Mouse (Mus musculus) kidney, postnatal 4 days (tissue): ENCODE measurements at regions not wholly inside any gene's neighbourhood (a gene's known extent, or its start where the extent isn't known, plus 50 kb on each side); places are given as distances from the start of the nearest gene placed in this dataset.
A peak's percentile ranks its signal among the peaks of the same experiment; 100 is the strongest.

ENCODE experiments used
- DNase-seq, 2 experiments: peaks; one replicate each; pipeline ENCODE4 v3.0.0; 2021; ENCODE audit warnings: mixed read lengths in 2 of 2

DNA sequence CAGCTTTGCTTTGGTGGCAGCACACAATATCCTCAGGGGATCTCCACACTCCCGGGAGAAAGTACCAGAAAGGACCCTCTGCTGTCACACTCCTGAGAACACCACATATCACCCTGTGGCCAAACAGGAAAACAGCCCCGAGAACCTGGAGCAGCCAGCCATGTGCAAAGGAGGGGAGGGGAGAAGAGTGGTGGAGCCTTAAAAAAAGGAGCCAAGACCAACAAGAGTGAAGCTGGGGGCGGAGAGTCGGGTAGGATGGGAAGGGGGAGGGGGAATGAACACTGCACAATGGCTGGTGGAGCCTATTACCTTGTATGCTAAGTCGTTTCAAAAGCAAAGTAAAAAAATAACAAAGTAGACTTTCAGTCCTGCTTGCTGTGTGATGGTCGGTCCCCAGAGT is 408.2 kb downstream of the Cdh26 start:
- DNase-seq: peak in 1 of 2 experiments; percentile 13

DNA sequence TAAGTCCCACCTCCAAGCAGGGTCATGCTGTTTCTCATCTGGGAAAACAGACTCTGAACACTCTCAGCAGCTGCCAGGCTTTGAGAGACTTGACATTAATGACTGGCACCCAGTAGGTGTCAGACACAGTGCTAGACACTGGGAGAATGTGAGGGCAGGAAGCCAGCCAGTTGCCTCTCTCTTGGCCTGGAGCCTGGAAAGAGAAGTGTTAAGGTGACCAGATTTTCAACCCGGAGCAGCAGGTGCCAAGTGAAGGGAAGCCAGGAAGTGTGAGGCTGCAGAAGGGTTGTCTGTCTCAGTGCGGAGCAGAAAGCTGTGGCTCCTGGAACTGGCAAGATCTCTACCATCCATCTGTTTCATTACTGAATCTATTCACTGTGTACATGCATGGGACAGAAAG is 410.6 kb downstream of the Cdh26 start:
- DNase-seq: no peak

DNA sequence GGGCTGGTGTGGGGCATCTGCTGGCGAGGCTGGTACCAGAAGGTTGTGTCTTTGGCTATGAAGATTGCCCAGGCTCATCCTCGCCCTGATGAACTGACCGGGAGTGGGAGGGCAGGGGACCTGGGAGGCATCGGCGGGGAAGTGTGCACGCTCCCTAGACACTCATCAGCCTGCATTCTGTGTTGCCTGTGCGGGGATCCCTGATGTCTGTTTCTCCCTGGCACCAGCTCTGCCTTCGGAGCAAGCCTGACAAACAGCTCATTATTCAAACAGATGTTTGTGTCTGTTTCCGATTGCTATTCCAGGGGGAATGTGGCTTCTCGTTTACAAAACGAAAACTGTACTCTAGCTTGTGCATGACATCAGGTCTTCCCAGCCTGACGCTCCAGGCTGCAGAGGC is 412.3 kb downstream of the Cdh26 start:
- DNase-seq: no peak

DNA sequence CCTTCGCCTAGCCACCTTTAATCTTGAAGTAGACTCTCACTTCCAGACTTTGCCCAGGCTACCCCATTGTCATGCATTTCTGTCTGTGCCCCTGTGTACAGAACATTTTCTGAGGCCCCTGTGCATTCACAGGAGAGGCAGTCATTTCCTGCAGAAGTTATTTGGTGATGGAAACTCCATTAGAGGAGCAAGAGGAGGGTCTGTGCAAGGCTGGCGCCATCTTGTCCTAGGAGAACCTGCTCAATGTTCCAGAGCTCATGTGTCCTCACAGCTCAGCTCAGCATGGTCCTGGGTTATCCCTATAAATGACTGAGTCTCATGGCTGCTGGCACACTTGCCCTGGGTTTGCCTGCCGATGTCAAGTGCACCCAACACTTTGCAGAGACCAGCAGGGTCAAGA is 413.1 kb downstream of the Cdh26 start:
- no peak for DNase-seq

DNA sequence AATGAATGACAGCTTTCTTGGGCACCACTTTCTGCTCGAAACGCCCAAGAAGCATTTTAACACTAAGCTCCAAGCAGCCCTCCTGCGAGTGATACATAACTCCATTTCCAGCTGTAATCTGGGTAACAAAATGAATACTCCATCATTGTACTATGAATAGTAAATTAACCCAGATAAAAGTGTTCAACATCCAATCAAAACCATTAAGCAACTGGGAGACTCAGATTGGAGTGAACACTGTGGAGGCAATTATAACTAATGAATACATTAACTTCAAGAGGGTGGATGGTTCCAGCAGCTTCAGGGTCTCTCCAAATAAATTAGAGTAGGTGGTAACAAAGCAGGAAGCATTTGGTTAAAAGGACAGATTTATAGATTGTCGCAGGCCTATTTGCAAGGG is 414.2 kb downstream of the Cdh26 start:
- DNase-seq: no peak

DNA sequence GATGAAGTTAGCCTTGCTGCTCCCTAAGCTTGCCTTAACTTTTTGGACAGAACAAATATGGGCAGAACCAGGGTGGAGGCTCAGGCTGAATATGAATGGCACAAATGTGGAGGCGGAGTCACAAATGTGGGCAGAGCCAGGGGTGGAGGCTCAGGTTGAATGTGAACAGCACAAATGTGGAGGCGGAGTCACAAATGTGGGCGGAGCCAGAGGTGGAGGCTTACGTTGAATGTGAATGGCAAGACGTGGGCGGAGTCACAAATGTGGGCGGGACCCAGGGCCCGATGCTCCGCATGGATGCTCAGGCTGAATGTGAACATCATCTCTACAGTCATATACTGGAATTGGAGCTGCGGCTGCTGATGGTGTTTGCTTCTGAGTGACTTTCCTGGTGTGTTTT is 420.0 kb downstream of the Cdh26 start:
- DNase-seq: peak in 1 of 2 experiments; percentile 16

DNA sequence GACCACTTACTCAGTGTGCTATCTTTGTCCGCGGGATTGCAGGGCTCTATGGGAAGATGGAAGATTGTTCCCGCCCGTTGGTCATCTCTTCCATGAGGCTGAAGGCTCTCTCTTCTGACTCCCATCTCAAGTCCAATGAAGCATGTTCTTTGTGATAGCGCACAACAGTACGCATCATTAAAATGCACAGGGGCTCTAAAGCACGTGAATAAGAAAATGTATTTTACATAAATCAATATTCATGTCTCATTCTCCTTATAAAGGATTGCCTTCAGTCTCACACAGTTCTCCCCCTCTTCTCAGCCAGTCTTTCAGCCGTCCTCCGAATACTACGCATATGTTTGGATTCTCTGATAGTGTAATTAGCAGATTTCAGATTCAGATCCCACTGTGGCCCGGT is 420.4 kb downstream of the Cdh26 start:
- DNase-seq: no peak

DNA sequence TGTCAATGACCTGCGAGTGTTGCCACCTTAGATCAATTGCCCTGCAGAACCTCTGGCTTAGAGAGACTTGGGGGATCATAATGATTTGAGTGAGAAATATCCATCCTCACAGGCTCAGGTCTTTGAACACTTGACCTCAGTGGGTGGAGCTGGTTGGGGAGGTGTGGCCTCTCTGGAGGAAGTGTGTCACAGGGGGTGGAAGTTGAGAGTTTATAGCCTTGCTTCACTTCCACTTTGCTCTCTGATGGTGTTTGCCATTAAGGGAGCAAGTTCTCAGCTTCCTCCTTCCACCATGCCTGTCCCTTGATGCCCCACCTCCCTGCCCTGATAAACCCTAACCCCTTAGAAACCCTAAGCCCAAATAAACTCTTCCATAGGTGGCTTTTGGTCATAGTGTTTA is 423.7 kb downstream of the Cdh26 start:
- DNase-seq: no peak

DNA sequence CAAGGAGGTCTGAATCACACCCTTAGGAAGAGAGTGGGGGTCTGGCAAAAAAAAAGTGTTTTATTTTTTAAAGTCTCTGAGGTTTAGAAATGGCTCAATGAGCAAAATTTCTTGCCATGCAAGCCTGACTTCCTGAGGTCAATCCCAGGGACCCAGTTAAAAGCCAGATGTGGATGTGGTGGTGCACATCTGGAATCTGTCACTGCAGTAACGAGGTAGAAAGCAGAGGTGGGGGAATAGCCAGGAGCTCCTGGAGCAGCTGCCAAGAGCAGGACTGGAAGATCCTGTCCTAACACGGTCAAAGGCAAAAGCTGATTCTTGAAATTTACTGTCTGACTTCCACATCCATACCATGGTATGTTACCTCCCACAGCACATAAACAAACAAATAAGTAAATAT is 424.4 kb downstream of the Cdh26 start:
- DNase-seq: no peak

DNA sequence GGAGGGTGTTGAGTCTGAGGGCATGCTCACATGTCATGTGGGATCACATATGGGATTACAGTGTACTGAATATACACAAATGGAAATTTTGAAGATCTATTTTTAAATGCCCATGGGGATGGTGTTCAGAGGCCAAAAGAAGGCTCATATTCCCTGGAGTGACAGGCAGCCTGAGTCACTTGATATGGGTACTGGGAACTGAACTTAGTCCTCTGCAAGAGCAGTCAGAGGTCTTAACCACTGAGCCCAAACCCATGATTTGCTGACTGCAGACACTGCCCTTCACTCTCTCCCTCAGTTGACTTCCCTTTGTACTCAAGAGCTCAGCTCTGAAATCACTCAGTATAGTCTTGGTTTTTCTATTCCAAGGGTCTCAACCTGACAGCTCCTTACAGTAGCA is 432.3 kb downstream of the Cdh26 start:
- no peak for DNase-seq

DNA sequence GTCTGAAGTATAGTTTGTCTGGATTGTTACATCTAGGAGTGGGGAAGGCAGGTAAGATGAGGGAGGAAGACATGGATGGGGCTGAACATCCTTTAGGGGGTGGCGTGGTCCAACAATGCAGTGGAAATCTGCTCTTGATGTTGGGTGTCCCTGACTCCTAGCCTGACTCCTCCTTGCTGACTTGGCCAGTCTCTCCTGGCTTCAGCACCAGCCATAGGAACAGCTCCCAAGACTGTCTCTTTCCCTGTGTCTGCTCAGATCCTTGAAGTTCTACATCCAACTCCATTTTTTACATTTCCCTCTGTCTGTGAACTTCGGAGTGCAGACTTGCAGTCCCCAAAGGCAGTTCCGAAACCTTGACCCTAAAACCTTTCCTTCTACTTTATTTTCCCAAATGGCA is 436.8 kb downstream of the Cdh26 start:
- DNase-seq: peak; percentile 81 to 83

DNA sequence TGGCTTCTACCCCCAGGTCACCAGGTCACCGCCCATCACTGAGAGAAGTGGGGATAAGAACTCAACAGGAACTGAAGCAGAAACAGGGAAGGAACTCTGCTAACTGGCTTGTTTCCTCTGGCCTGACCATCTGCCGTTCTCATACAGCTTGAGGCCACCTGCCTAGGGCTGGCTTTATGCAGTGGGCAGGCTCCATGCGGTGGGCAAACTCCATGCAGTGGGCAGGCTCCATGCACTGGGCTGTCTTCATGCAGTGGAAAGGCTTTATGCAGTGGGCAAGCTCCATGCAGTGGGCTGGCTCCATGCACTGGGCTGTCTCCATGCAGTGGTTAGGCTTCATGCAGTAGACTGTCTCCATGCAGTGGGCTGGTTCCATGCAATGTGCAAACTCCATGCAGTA is 438.8 kb downstream of the Cdh26 start:
- no peak for DNase-seq

DNA sequence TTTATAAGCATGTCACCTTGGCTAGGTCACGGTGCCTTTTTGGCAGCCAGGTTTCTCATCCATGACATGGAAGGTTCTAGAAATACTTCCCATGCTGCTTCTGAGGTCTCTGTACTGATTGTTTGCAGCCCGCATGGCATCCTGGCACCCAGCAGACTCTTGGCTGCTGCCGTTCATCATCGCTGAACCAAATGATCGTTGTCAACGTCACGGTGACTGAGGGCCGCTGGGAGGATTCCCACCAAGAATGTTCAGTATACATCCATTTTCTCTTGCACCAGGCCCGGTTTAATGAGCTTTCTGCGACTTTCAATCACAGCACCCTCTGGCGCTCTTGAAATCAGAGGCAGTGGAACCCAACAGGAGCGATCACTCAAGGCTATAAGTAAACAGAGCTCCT is 448.1 kb downstream of the Cdh26 start:
- no peak for DNase-seq

DNA sequence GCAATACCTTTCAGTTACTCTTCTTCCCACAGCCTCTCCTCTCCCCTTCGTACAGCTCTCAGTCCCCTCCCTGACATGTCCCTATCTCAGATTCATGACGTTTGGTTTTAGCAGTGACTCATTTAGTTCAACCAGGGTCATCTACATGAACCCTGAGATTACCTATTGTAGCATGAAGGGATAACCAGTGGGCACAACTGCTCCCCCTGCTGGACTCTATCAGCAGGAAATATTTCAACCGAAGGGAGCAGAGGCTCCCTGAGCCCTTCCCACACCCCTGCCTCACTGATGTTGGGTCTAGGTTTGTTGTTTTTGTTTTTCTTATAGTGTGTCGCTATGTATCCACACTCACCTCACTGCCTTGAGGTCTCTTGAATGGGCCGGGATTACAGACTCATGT is 455.4 kb downstream of the Cdh26 start:
- DNase-seq: peak; percentile 41 to 46

DNA sequence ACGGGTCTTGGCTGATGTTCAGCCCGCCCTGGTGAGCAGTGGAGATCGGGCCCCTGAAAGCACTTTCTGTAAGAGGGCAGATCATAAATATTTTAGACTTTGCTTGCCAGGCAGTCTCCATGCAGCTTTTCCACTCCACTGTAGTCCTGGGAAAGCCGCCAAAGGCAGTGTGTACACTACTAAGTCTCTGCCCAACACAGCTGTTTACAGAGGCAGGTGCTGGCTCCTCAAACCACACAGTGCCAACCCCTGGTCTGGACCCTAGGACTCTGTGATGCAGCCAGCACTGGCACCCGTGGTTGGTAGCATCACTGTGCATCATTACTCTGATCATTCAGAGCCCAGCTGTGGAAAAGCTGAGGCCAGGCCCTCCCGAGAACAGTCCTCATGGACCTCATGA is 458.4 kb downstream of the Cdh26 start:
- DNase-seq: no peak

DNA sequence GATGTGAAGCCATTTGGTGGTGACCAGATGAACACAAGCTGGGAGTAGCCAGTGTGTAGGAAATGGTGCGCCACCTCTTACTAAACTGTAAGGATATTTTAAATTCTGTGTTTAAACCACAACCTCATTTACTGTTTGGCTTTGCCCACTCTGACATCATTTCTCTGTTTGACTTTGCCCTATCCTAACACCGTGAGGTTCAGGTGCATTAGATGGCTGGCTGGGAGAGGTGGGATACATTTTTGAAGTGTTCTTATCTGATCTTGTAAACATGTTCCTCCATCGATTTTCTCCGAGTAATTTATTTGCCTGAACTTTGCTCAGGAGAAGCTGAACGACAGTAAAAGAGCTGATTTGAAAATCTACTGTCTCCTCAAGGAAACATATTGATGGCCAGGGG is 472.1 kb downstream of the Cdh26 start:
- DNase-seq: no peak

DNA sequence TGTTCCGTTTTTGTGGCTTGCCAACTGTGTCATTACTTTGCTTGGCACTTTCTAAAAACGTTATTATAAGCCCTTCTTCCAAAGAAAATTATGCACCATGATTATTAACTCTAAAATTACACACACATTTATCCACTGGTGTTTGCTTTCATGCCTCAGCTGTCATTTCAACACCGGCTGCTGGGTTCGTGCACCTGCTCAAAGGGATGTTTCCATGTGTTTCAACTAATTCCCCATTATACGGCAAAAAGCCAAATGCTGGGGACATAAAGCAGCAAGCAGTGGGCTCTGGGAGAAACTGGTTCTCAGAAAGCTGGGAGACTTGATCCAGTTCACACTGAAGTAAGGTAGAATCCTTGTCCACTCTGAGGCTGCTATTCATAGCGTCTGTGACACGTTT is 479.0 kb downstream of the Cdh26 start:
- no peak for DNase-seq

DNA sequence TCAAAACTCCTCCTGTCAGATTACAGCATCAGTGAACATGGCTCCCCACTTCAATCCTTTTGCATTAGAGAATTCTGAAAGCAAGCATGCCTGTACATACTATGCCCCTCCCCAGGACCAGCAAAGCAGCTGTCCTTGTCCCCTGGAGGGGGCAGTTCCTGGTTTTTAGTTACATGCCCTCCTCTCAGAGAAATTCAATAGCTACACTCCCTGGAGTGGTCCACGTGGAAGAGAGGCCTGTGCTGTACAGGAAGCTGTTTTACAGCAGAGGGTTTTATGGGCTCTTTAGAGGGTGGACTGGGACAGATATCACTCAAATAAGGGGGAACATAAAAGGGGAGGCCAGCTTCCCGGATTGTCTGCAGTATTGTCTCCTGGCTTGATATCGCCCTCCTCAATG is 481.3 kb downstream of the Cdh26 start:
- no peak for DNase-seq

DNA sequence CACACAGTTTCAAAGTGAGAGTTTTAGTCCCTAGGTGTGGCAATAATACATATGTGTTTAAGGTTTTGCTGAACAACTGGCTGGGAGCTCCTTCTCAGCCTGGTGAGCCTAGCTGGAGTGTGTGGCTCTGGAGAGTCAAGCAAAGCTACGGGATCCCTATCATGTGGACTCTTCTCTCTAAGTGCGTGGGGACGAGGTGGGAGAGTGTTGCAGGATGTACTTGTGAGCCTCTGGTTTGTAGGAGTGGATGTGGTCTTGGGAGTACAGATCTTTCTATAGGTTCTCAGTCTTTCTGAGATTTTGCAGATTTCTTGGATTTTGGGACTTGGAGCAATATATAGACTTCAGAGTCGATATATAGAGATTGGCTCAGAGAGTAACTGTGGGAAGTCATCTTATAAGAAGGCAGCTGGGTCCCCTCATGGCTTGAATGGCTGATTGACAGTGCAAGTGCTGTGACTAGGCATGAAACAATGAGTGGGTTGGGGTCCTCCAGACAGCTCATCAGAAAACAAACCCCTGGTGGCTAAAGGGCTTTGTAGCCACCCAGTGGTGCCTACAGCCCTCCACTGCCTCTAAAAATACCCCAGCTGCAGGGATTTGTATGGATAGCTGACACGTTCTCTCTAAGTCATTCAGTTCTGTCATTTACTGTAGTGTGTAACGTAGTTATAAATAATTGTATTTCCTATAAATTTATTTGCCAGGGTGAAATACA is 486.1 kb downstream of the Cdh26 start:
- no peak for DNase-seq

DNA sequence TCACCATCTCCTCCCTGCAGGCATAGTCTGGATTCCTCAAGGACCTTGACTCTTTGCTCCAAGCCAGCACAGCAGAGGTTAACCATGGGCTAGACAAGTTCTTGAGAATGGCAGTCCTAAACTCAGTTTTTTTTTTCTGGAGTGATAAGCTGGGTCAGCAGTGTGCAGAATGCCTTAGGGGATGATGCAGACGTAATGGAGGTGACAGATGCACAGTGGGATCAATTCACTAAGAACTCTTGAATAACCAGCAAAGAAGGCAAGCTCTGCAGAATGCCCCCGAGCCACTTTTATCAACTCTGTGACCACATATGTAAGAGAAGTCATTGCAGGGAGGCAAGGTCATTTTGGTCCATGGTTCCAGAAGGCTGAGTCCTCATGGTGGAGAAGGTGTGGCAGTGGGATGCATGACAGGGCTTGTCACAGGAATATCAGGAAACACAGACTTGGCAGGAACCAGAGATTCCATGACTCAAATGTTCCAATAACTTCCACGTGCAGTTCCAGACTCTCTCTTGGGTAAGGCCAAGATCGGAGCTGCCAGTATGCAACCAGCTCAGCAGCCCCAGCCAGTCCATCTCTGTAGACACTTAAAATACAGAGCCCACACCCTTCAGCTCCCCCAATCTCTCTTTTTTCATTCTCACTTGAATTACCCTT is 494.3 kb downstream of the Cdh26 start:
- DNase-seq: no peak

DNA sequence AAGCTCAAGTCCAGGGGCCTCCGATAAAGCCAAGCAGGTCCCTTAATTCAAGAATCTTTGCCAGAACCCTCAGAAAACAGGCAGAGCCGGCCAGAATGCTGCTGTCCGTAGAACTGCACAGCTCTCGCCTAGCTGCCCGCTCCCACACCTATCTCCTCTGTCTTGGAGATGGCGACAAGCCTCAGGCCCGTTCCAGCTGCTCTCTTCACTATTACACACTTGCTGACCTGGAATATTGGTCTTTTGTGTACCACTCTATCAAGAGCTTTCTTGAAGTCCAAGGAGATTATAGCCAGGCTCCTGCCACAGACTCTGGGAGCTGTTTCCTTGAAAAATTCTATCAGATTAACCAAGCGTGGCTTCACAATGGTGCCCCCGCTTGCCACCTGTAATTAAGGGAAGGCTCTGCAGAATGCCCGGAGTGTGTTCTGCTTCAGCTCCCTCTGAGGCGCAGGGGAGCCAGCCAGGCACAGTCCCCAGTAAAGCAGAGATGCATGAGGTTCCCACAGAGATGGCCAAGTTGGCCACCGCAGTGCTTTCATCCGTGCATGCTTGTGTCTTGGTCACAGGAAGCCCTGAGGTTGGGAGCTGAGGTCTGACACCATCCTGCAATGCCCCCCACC is 496.8 kb downstream of the Cdh26 start:
- DNase-seq: peak; percentile 44 to 64

DNA sequence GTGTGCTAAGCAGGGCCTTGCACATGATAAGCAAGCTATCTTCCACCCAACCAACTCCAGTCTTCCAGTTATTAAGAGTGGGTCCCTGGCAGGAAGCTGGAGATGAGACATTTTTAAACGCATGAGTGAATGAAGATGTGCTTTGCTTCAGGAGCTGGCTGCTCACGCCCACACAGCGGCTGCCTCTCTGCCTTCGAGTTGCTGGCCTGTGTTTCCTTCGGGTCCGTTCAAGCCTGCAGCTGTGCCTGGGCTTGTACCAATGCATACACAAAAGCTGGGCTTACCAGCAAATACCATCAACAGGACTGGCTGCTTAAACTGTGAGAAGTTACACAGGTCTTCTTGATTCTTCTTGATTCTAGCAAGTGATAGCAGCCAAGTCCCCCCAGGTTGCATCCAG is 498.7 kb downstream of the Cdh26 start:
- peak; percentile 33 to 52 for DNase-seq

DNA sequence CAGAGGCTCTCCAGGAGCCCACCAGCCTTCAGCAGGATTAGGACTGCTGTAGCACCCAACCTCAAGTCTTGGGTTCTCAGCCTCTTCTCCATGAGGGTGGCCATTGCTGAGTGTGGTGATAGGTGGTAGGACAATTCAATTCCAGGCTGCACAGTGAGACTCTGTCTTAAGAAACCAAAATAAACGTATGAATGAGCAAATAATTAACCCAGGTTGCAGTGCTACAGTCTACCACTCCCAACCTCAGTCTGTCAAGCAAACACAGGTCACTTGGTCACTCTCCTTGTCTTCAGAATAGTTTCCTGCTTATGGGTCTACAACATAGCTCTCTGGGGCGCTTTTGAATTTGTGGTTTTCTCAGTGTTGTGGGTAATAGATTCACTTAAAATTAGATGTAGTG is 499.8 kb downstream of the Cdh26 start:
- no peak for DNase-seq

DNA sequence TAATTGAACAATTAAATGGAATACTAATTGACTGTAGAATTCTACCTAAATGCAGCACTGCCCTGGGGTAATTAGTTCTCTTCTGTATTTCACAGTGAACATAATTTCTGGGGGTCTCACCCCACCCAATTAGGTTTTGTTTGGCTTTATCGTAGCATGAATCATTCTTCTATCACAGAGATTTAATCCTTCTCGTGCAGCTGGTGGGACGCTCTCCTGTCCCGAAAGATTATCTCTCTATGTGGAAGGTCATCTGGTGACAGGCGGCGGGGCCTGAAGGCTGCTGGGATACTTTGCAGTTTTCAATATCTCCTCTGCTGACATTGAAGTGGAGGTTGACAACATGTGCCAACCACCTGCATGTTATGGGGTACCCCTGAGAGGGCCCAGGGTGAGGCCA is 493.8 kb upstream of the Cdh4 start:
- DNase-seq: no peak

DNA sequence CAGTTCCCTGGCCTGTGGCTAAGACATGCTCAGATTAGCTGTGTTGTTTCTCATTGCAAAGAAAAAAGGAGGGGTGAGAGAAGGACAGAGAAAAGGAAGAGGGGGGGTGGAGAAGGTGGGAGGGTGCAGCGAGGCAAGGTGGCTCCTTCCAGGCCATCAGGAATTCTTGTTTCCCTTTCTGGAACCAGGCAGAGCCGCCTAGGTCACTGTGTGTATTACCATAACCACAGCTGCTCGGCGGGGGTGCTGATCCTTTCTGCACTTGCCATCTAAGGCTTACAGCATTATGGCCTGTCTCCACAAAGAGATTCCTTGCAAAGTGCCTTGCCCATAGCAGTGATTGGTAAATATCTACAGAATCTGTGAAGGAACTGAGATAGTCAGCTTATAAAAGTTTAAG is 493.1 kb upstream of the Cdh4 start:
- DNase-seq: no peak
